Mouse (Mus musculus) forebrain, embryonic 15.5 days (tissue): ENCODE data around the gene Mphosph8. TPM values are rescaled to one million over a fixed set of nuclear protein-coding genes. Genes with fewer than 3 reads are reported as not detected.

Experiments
- ATAC-seq: fragments of 200-750 bp; cut with Nextera tagmentation; replicated peaks from 2 replicates; pipeline ENCODE4 v1.8.0; 2017; ENCODE audit warnings: mild to moderate bottlenecking, moderate TSS enrichment, moderate library complexity
- H3K27ac ChIP-seq: fragments of 300-500 bp; sonication (generic); replicated peaks from 2 replicates; pipeline ENCODE4 v1.5.1; 2015; ENCODE audit warnings: mild to moderate bottlenecking, inconsistent platforms
- H3K27me3 ChIP-seq: fragments of 300-500 bp; sonication (generic); 2 replicates; pipeline ENCODE4 v1.6.1; 2015; ENCODE audit warnings: inconsistent platforms
- H3K36me3 ChIP-seq: fragments of 300-500 bp; sonication (generic); 2 replicates; pipeline ENCODE4 v1.6.1; 2015; ENCODE audit warnings: mild to moderate bottlenecking, inconsistent platforms
- H3K4me1 ChIP-seq: fragments of 300-500 bp; sonication (generic); 2 replicates; pipeline ENCODE4 v1.6.1; 2015; ENCODE audit warnings: inconsistent platforms
- H3K4me2 ChIP-seq: fragments of 300-500 bp; sonication (generic); replicated peaks from 2 replicates; pipeline ENCODE4 v1.6.1; 2015; ENCODE audit warnings: mild to moderate bottlenecking, inconsistent platforms
- H3K4me3 ChIP-seq: fragments of 300-500 bp; sonication (generic); 2 replicates; pipeline ENCODE4 v1.5.1; 2015; ENCODE audit warnings: mild to moderate bottlenecking, inconsistent platforms
- H3K9ac ChIP-seq: fragments of 300-500 bp; sonication (generic); replicated peaks from 2 replicates; pipeline ENCODE4 v1.6.1; 2015; ENCODE audit warnings: mild to moderate bottlenecking, inconsistent platforms
- H3K9me3 ChIP-seq: fragments of 300-500 bp; sonication (generic); 2 replicates; pipeline ENCODE4 v1.6.1; 2016; ENCODE audit warnings: inconsistent platforms
- WGBS: fragments of 180-500 bp; shearing (Covaris S2); methylation state at CpG from one replicate; pipeline ENCODE4 v1.1.7; 2015; ENCODE audit warnings: mixed read lengths; 5-methylcytosine and 5-hydroxymethylcytosine counted together
- polyA plus RNA-seq: library from polyadenylated mRNA; unstranded; fragments of >200 nt; fragmentation: Nextera tagmentation; extraction: Ambion mirVana; gene quantifications from 2 replicates; pipeline ENCODE4 v1.2.1, GENCODE M21; 2015

Gene Mphosph8
- polyA plus RNA-seq, 1 experiment from 2014 or later: 40.5 TPM

DNA sequence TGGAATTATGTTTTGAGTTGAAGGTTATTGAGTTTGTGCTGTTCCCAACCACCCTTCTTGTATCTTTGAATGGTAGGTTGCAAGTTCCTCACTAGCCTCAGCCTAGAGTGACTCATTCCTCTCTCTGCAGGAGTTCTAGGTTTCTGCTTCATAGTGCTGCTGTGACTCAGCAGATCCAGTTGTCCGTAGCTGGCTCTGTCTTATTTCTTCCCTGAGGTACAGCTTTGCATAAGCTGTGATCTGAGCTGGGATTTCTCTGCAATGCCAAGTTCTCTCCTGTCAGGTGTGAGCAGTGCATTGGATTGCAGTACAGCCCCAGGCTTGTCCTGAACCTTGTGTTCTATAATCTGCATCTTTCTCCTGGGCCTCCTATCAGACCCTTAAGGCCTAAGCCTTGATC, 21.7 kb downstream of the Mphosph8 start:
- Histone ChIP-seq H3K9ac (no peak overlapping the region), H3K27ac (no peak overlapping the region), H3K4me1 (no peaks in the 10 kb centered on the region), H3K4me2 (no peak overlapping the region), H3K27me3 (no peaks in the 10 kb centered on the region), H3K9me3 (no peaks in the 10 kb centered on the region), H3K36me3 (peaks cover 90% of the 10 kb centered on the region), H3K4me3 (no peak overlapping the region)
- WGBS: 87% methylated on average over 1 of the region's 1 CpGs
- ATAC-seq: no peak

DNA sequence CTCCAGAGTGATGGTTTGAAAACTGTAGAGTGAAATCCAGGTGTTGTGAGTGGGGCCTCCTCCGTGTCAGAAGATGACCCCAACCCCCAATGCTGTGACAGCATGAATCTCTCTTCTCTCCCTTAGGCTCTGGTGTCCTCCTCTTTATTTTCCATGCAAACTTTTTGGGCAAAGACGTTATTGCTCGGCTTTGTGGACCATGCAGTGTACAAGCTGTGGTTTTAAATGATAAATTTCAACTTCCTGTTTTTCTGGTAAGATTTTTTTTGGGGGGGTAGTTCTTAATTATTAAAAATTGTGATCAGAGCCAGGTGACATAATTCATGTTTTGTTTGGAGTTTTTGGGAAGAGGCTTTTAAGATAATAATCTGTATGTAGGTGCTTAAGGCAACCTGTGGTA, 27.4 kb downstream of the Mphosph8 start:
- Histone ChIP-seq H3K27me3 (no peaks in the 10 kb centered on the region), H3K27ac (no peak overlapping the region), H3K9ac (no peak overlapping the region), H3K4me1 (no peaks in the 10 kb centered on the region), H3K36me3 (peaks cover 93% of the 10 kb centered on the region), H3K9me3 (no peaks in the 10 kb centered on the region), H3K4me2 (no peak overlapping the region), H3K4me3 (no peak overlapping the region)
- 89% methylated on average over 3 of the region's 3 CpGs for WGBS
- no peak for ATAC-seq

- WGBS: 90% methylated on average over 5 of the region's 5 CpGs
- no peak for ATAC-seq
- H3K4me3 ChIP-seq: no peak overlapping the region
- H3K4me2 ChIP-seq: no peak overlapping the region
- no peak overlapping the region for H3K9ac ChIP-seq
- no peak overlapping the region for H3K27ac ChIP-seq
- H3K36me3 ChIP-seq: peaks cover 74% of the 10 kb centered on the region
- H3K4me1 ChIP-seq: no peaks in the 10 kb centered on the region
- H3K27me3 ChIP-seq: no peaks in the 10 kb centered on the region
- no peaks in the 10 kb centered on the region for H3K9me3 ChIP-seq
Measured at GRCm38 (mm10) chr14:56697836-56698235, 29.8 kb downstream of the Mphosph8 start.

GRCm38 (mm10) chr14:56702644-56703043, 34.6 kb downstream of the Mphosph8 start:
- Histone ChIP-seq H3K27ac (no peak overlapping the region), H3K9ac (no peak overlapping the region), H3K36me3 (peaks cover 26% of the 10 kb centered on the region), H3K4me3 (no peak overlapping the region), H3K4me2 (no peak overlapping the region), H3K9me3 (no peaks in the 10 kb centered on the region), H3K27me3 (no peaks in the 10 kb centered on the region), H3K4me1 (no peaks in the 10 kb centered on the region)
- 92% methylated on average over 4 of the region's 4 CpGs for WGBS
- no peak for ATAC-seq

DNA sequence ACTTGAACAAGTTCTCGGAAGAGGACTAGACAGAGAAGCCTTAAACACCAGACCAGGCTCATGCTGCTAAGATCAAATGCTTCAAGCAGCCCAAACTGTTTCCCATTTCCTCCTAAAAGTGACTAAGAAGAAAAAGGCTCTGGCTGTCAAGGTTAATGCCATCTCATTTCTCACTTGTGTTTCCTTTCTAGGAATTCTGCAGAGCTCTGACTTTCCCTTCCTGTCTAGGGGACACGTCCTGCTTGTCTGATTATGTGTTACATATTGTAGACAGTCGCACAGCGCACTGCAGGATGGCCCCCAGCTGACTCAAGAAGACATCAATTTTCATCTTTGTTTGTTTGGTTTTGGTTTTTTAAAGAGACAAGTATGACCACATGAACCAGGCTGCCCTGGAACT, 37.6 kb downstream of the Mphosph8 start:
- no peak for ATAC-seq
- Histone ChIP-seq H3K4me3 (no peak overlapping the region), H3K36me3 (peaks cover 4% of the 10 kb centered on the region; the same call in 1 of the 2 replicates)

DNA sequence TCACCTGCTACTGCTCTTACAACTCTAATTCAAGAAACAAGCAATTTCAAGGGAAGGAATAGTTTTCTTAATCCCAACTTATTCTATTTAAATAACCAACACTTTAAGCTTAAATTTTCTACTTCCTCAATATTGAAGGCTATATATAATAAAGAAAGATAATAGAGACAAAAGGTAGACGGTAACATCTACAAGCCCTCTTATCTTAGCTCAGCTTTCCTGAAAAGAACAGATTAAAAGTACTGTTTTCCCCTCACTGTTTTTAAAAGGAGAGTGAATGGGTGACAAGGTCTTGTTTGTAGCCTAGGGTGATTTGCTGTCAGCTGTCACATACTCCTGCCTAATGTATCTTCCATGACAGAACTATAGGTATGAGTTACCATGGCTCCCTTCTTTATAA, 58.4 kb downstream of the Mphosph8 start:
- Histone ChIP-seq H3K4me1 (no peaks in the 10 kb centered on the region), H3K9ac (no peak overlapping the region), H3K27me3 (no peaks in the 10 kb centered on the region), H3K9me3 (no peaks in the 10 kb centered on the region), H3K27ac (no peak overlapping the region), H3K4me2 (no peak overlapping the region), H3K36me3 (0 out of 2 replicates have a peak, but pooled peaks cover 5% of the 10 kb centered on the region), H3K4me3 (no peak overlapping the region)
- 87% methylated on average over 1 of the region's 1 CpGs for WGBS
- ATAC-seq: no peak

More for the DNA sequence above, 37.6 kb downstream of the Mphosph8 start:
- H3K4me2 ChIP-seq: no peak overlapping the region
- no peaks in the 10 kb centered on the region for H3K27me3 ChIP-seq
- H3K27ac ChIP-seq: no peak overlapping the region
- H3K9me3 ChIP-seq: no peaks in the 10 kb centered on the region
- no peak overlapping the region for H3K9ac ChIP-seq
- 92% methylated on average over 4 of the region's 4 CpGs for WGBS
- no peaks in the 10 kb centered on the region for H3K4me1 ChIP-seq

- Histone ChIP-seq H3K4me2 (no peak overlapping the region), H3K27me3 (no peaks in the 10 kb centered on the region), H3K9me3 (no peaks in the 10 kb centered on the region), H3K27ac (no peak overlapping the region), H3K36me3 (0 out of 2 replicates have a peak, but pooled peaks cover 3% of the 10 kb centered on the region), H3K4me1 (no peaks in the 10 kb centered on the region), H3K9ac (no peak overlapping the region), H3K4me3 (no peak overlapping the region)
- 97% methylated on average over 1 of the region's 1 CpGs for WGBS
- no peak for ATAC-seq
Measured at GRCm38 (mm10) chr14:56740175-56740574, 72.1 kb downstream of the Mphosph8 start.

Other genes with a start within 250 kb of the Mphosph8 start
- gene Cenpj, start 92.8 kb upstream of the Mphosph8 start, polyA plus RNA-seq: 13.4 and 15.3 TPM in 2 replicates
- gene Parp4, start 92.6 kb upstream of the Mphosph8 start, polyA plus RNA-seq: 0.59 and 0.61 TPM in 2 replicates
- 37.5 and 44.7 TPM in 2 replicates for gene Pspc1, start 110.1 kb downstream of the Mphosph8 start, polyA plus RNA-seq
- gene Zmym5, start 143.5 kb downstream of the Mphosph8 start, polyA plus RNA-seq: 32.0 and 33.5 TPM in 2 replicates
- 70.8 and 74.7 TPM in 2 replicates for gene Zmym2, start 218.4 kb downstream of the Mphosph8 start, polyA plus RNA-seq